Mouse (Mus musculus) thymus, adult 2 months (tissue): ENCODE measurements around the gene Rnf4. TPM values are rescaled to one million over a fixed set of nuclear protein-coding genes. Genes with fewer than 3 reads are reported as not detected.

Experiments
- DNase-seq: peaks from one replicate; pipeline ENCODE4 v3.0.0; 2021
- H3K27ac ChIP-seq: fragments of 200-500 bp; 2 replicates; pipeline ENCODE4 v1.5.1; 2012; ENCODE audit warnings: low read length, control low read depth; ENCODE audit not compliant: control insufficient read depth, insufficient read depth
- H3K27me3 ChIP-seq: fragments of 200-500 bp; 2 replicates; pipeline ENCODE4 v1.6.1; 2012; ENCODE audit warnings: mild to moderate bottlenecking, low read length, moderate library complexity, mixed read lengths; ENCODE audit not compliant: control insufficient read depth, insufficient read depth
- H3K36me3 ChIP-seq: fragments of 200-500 bp; 2 replicates; pipeline ENCODE4 v1.6.1; 2012; ENCODE audit warnings: mild to moderate bottlenecking, low read length, moderate library complexity; ENCODE audit not compliant: control insufficient read depth, insufficient read depth
- H3K4me1 ChIP-seq: fragments of 200-500 bp; replicated peaks from 2 replicates; pipeline ENCODE4 v1.6.1; 2012; ENCODE audit warnings: low read length; ENCODE audit not compliant: control insufficient read depth, insufficient read depth
- H3K4me3 ChIP-seq: fragments of 200-500 bp; 2 replicates; pipeline ENCODE4 v1.5.1; 2012; ENCODE audit warnings: mild to moderate bottlenecking, low read length, control low read depth, moderate library complexity; ENCODE audit not compliant: control insufficient read depth, insufficient read depth
- CTCF ChIP-seq: fragments of 200-500 bp; IDR thresholded peaks from 2 replicates; pipeline ENCODE4 v1.5.1; 2012; ENCODE audit warnings: mild to moderate bottlenecking, control low read depth, low read length, moderate library complexity, borderline replicate concordance; ENCODE audit not compliant: control insufficient read depth, poor library complexity, insufficient read depth; ENCODE audit errors: extremely low read depth
- POLR2A ChIP-seq: fragments of 200-500 bp; IDR thresholded peaks from 2 replicates; pipeline ENCODE4 v1.6.1; 2012; ENCODE audit warnings: mild to moderate bottlenecking, low read length, control low read depth, moderate library complexity; ENCODE audit not compliant: control insufficient read depth, poor library complexity, insufficient read depth; ENCODE audit errors: extremely low read depth
- WGBS: fragments of 180-500 bp; shearing (Covaris S2); methylation state at CpG from one replicate; pipeline ENCODE4 v1.1.7; 2018; 5-methylcytosine and 5-hydroxymethylcytosine counted together
- polyA plus RNA-seq: library from polyadenylated mRNA; depleted of rRNA; stranded (reverse); fragments of >200 nt; gene quantifications from 2 replicates; pipeline ENCODE4 v1.2.3, GENCODE M21; 2012

Rnf4 gene
- polyA plus RNA-seq, 1 experiment: 125 TPM

DNA sequence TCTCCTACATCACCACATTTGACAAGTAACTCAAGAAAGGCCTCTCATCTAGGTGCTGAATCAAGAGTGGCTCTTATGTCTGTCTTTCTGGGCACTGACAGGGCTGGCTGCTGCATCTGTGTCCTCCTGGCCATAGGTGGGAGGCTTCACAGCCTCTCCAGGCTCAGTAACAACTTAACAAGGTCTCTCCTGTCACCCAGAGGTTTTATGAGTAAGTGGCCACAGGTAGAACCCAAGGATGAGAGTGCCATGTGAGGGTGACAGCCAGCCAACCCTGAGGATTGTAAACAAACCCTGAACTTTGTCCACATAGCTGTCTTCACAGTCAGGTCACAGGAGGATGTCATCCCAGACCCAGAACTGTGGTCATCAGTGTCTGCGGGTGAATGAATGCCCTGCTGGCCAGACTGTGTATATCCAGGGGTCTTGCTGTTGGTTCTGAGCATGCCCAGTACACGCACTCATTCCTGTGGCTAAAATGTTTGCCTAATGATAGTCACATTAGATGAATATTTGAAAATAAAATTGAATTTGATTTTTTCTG, 16.5 kb upstream of the Rnf4 start:
- Histone ChIP-seq H3K4me3 (no peak overlapping the region), H3K36me3 (no peaks in the 10 kb centered on the region), H3K4me1 (peaks cover 5% of the 10 kb centered on the region), H3K27me3 (no peaks in the 10 kb centered on the region), H3K27ac (no peak overlapping the region)
- TF ChIP-seq POLR2A (no peak), CTCF (no peak)
- DNase-seq: no peak
- WGBS: 86% methylated on average over 2 of the region's 2 CpGs

- DNase-seq: peak; percentile 40
- no peak overlapping the region for H3K4me3 ChIP-seq
- WGBS: 18% methylated on average over 4 of the region's 4 CpGs
Observed at GRCm38 (mm10) chr5:34321236-34321635, 14.9 kb upstream of the Rnf4 start.

DNA sequence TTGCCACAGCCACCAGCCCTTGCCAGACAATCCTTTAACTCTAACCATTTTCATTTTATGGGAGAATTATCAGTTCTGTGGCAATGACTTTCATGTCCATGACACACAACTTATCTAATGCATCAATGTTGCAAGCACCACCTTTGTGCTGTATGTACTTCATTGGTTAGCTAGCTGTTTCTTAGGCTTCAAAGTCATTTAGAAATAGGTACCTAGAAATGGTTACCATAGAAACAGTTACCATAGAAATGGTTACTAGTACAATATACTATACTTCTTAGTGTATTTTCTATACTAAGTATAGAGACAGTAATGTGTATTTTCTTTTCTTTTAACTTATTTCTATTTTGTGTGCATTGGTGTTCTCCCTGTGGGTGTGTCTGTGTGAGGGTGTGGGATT, 10.8 kb upstream of the Rnf4 start:
- peaks cover 5% of the 10 kb centered on the region for H3K4me1 ChIP-seq
- no peak overlapping the region for H3K4me3 ChIP-seq
- H3K27me3 ChIP-seq: no peaks in the 10 kb centered on the region
- no peak for TF ChIP-seq POLR2A
- TF ChIP-seq CTCF: no peak
- DNase-seq: no peak
- H3K36me3 ChIP-seq: no peaks in the 10 kb centered on the region
- no peak overlapping the region for H3K27ac ChIP-seq

More at GRCm38 (mm10) chr5:34321236-34321635, 14.9 kb upstream of the Rnf4 start:
- H3K27me3 ChIP-seq: no peaks in the 10 kb centered on the region
- H3K36me3 ChIP-seq: no peaks in the 10 kb centered on the region
- TF ChIP-seq POLR2A (no peak), CTCF (no peak)
- H3K4me1 ChIP-seq: peaks cover 5% of the 10 kb centered on the region
- no peak overlapping the region for H3K27ac ChIP-seq

- H3K36me3 ChIP-seq: no peaks in the 10 kb centered on the region
- H3K27me3 ChIP-seq: no peaks in the 10 kb centered on the region
- H3K4me3 ChIP-seq: no peak overlapping the region
- 49% methylated on average over 4 of the region's 4 CpGs for WGBS
- no peak for DNase-seq
- H3K27ac ChIP-seq: no peak overlapping the region
- TF ChIP-seq CTCF (no peak), POLR2A (no peak)
- peaks cover 2% of the 10 kb centered on the region for H3K4me1 ChIP-seq
Observed at GRCm38 (mm10) chr5:34326249-34326691, 9.8 kb upstream of the Rnf4 start.

GRCm38 (mm10) chr5:34326875-34327576, 9.1 kb upstream of the Rnf4 start:
- Histone ChIP-seq H3K4me3 (0 out of 2 replicates have a peak overlapping the region, but pooled peaks have one; percentile 3), H3K4me1 (no peaks in the 10 kb centered on the region; the same call in 1 of the 2 replicates)
- no peak for TF ChIP-seq CTCF
- no peak for TF ChIP-seq POLR2A

DNA sequence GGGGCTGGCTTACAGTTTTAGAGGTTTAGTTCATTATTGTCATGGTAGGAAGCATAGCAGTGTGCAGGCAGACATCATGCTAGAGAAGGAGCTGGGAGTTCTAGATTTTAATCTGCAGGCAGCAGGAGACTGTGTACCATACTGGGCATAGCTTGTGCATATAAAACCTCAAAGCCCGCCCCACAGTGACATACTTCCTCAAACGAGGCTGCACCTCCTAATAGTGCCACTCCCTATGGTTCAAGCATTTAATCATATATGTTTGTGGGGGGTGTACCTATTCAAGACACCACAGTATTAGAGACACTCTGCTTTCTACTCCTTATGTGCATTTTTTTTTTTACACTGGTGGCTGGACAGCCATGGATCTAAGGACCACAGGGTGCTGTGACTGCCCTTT, 6.0 kb upstream of the Rnf4 start:
- Histone ChIP-seq H3K4me3 (no peak overlapping the region), H3K4me1 (no peaks in the 10 kb centered on the region; the same call in 1 of the 2 replicates), H3K27me3 (no peaks in the 10 kb centered on the region), H3K27ac (no peak overlapping the region), H3K36me3 (no peaks in the 10 kb centered on the region)
- 86% methylated on average over 2 of the region's 2 CpGs for WGBS
- no peak for DNase-seq
- TF ChIP-seq POLR2A (no peak), CTCF (no peak)

More at GRCm38 (mm10) chr5:34326875-34327576, 9.1 kb upstream of the Rnf4 start:
- H3K27ac ChIP-seq: no peak overlapping the region
- H3K36me3 ChIP-seq: no peaks in the 10 kb centered on the region
- peak; percentile 46 for DNase-seq
- WGBS: 75% methylated on average over 31 of the region's 31 CpGs
- H3K27me3 ChIP-seq: no peaks in the 10 kb centered on the region

GRCm38 (mm10) chr5:34334081-34334480, 2.0 kb upstream of the Rnf4 start:
- H3K27me3 ChIP-seq: no peaks in the 10 kb centered on the region
- H3K27ac ChIP-seq: no peak overlapping the region
- H3K4me1 ChIP-seq: peaks cover 6% of the 10 kb centered on the region
- TF ChIP-seq POLR2A (no peak), CTCF (no peak)
- H3K36me3 ChIP-seq: no peaks in the 10 kb centered on the region
- 97% methylated on average over 1 of the region's 1 CpGs for WGBS
- DNase-seq: no peak
- H3K4me3 ChIP-seq: no peak overlapping the region
